Mouse (Mus musculus): ENCODE measurements around the gene Olfr721-ps1. TPM values are rescaled to one million over a fixed set of nuclear protein-coding genes. Genes with fewer than 3 reads are reported as not detected.

The Olfr721-ps1 gene
- polyA plus RNA-seq (2017; shearing (Covaris generic)) = not detected

GRCm38 (mm10) chr14:14400998-14401397, at the start of gene Olfr721-ps1:
Olfr721-ps1 (plus strand) TSS chr14:14401298.

Other genes starting within 250 kb of the Olfr721-ps1 start
- not detected for gene Olfr720, start 214.5 kb upstream of the Olfr721-ps1 start, polyA plus RNA-seq (2017; shearing (Covaris generic))
- not detected for gene Olfr31, start 78.5 kb upstream of the Olfr721-ps1 start, polyA plus RNA-seq (2017; shearing (Covaris generic))
- 22.3 TPM for gene Il3ra, start 55.0 kb upstream of the Olfr721-ps1 start, polyA plus RNA-seq (2017; shearing (Covaris generic))

All from activated CD4-positive, CD25-positive, alpha-beta regulatory T cell, adult 9 weeks (primary cell).